Mouse (Mus musculus) activated CD4-positive, CD25-positive, alpha-beta regulatory T cell, adult 9 weeks (primary cell): ENCODE measurements around the gene Olfr1233. TPM values are rescaled to one million over a fixed set of nuclear protein-coding genes. Genes with fewer than 3 reads are reported as not detected.

ENCODE experiments used
- polyA plus RNA-seq: library from polyadenylated mRNA; unstranded; fragments of 100-300 nt; shearing (Covaris generic); gene quantifications from one replicate; pipeline ENCODE4 v1.2.1, GENCODE M21; 2017

Gene Olfr1233
- polyA plus RNA-seq = not detected

GRCm38 (mm10) chr2:89342298-89342697 is at the start of gene Olfr1233:
TSS of gene Olfr1233 (minus strand) at chr2:89342398.

GRCm38 (mm10) chr2:89364765-89365164 is 22.6 kb upstream of the Olfr1233 start, which contains the start of gene Olfr1234:
TSS of gene Olfr1234 (minus strand) at chr2:89364865.

GRCm38 (mm10) chr2:89329575-89329974 is 12.6 kb downstream of the Olfr1233 start, which contains the start of gene Olfr1232:
TSS of gene Olfr1232 (minus strand) at chr2:89329675.

GRCm38 (mm10) chr2:89306974-89307373 is 35.2 kb downstream of the Olfr1233 start, which contains the start of gene Olfr1231:
TSS of gene Olfr1231 (minus strand) at chr2:89307074.

GRCm38 (mm10) chr2:89297168-89297567 is 45.0 kb downstream of the Olfr1233 start, which contains the start of gene Olfr1230:
TSS of gene Olfr1230 (minus strand) at chr2:89297268.

GRCm38 (mm10) chr2:89287914-89288313 is 54.3 kb downstream of the Olfr1233 start, which contains the start of gene Olfr1229:
TSS of gene Olfr1229 (minus strand) at chr2:89288014.

Other genes starting within 250 kb of the Olfr1233 start
- gene Olfr1220, start 235.6 kb downstream of the Olfr1233 start, polyA plus RNA-seq = not detected
- not detected for gene Olfr1221, start 225.1 kb downstream of the Olfr1233 start, polyA plus RNA-seq
- gene Olfr1222, start 209.3 kb downstream of the Olfr1233 start, polyA plus RNA-seq = not detected
- gene Olfr1223, start 190.8 kb downstream of the Olfr1233 start, polyA plus RNA-seq = not detected
- not detected for gene Olfr1224-ps1, start 178.3 kb downstream of the Olfr1233 start, polyA plus RNA-seq
- not detected for gene Olfr1225, start 167.7 kb downstream of the Olfr1233 start, polyA plus RNA-seq
- gene Olfr1226, start 142.3 kb downstream of the Olfr1233 start, polyA plus RNA-seq = not detected
- gene Olfr1228, start 88.3 kb downstream of the Olfr1233 start, polyA plus RNA-seq = not detected
- not detected for gene Olfr1229, start 54.4 kb downstream of the Olfr1233 start, polyA plus RNA-seq
- gene Olfr1230, start 45.1 kb downstream of the Olfr1233 start, polyA plus RNA-seq = not detected
- not detected for gene Olfr1231, start 35.3 kb downstream of the Olfr1233 start, polyA plus RNA-seq
- gene Olfr1232, start 12.7 kb downstream of the Olfr1233 start, polyA plus RNA-seq = not detected
- gene Olfr1234, start 22.5 kb upstream of the Olfr1233 start, polyA plus RNA-seq = not detected
- gene Olfr1238, start 67.3 kb upstream of the Olfr1233 start, polyA plus RNA-seq = not detected
- not detected for gene Olfr1239, start 78.0 kb upstream of the Olfr1233 start, polyA plus RNA-seq
- not detected for gene Olfr1240, start 100.6 kb upstream of the Olfr1233 start, polyA plus RNA-seq
- not detected for gene Olfr1241, start 144.7 kb upstream of the Olfr1233 start, polyA plus RNA-seq
- not detected for gene Olfr1242, start 155.9 kb upstream of the Olfr1233 start, polyA plus RNA-seq
- not detected for gene Olfr1243, start 189.1 kb upstream of the Olfr1233 start, polyA plus RNA-seq
- gene Olfr1245, start 236.0 kb upstream of the Olfr1233 start, polyA plus RNA-seq = not detected